Mouse (Mus musculus) cortical plate, adult 2 months (tissue): ENCODE measurements around the gene Ifi35.

Experiments
- CTCF ChIP-seq: fragments of 200-500 bp; IDR thresholded peaks from 2 replicates; pipeline ENCODE4 v1.5.1; 2011; ENCODE audit warnings: mild to moderate bottlenecking, control low read depth, low read length; ENCODE audit not compliant: insufficient read depth; ENCODE audit errors: extremely low read depth
- POLR2A ChIP-seq: fragments of 200-500 bp; IDR thresholded peaks from 2 replicates; pipeline ENCODE4 v1.6.1; 2011; ENCODE audit warnings: mild to moderate bottlenecking, low read length, control low read depth; ENCODE audit not compliant: insufficient read depth; ENCODE audit errors: extremely low read depth

DNA sequence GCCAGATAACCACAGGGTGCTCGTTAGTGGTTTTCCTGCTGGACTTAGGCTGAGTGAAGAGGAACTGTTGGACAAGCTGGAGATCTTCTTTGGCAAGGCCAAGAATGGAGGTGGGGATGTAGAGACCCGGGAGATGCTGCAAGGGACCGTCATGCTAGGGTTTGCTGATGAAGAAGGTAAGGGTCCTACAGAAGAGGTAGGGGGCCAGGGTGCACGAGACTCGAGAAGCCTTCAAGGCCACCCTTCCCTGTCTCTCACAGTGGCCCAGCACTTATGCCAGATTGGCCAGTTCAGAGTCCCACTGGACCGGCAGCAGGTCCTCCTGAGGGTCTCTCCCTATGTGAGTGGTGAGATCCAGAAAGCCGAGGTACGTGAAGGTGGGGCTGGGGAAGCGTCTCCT, 9.4 kb downstream of the Ifi35 start:
- TF ChIP-seq CTCF (no peak), POLR2A (no peak)
